Mouse (Mus musculus): Measurements from ENCODE around the gene Nceh1.

GRCm38 (mm10) chr3:27153701-27154209 lies 29.0 kb upstream of the Nceh1 start, which contains the start of gene Ect2:
- peak; percentile 8 for TF ChIP-seq POLR2A (IDR thresholded peaks at IDR 0.05; ENCODE audit: insufficient read length, low read depth)
- no peak for TF ChIP-seq MAX (IDR thresholded peaks at IDR 0.05; ENCODE audit: low read depth)
- TF ChIP-seq MYOG (IDR thresholded peaks at IDR 0.05; ENCODE audit: control insufficient read depth in 1 of 3, insufficient read depth in 1 of 3, insufficient read length in 2 of 3, low read depth in 2 of 3): peak; percentile 32 to 77 (median 62)
- TF ChIP-seq CEBPB (IDR thresholded peaks at IDR 0.05; ENCODE audit: insufficient read depth, poor library complexity, severe bottlenecking): no peak
- no peak for TF ChIP-seq USF1 (IDR thresholded peaks at IDR 0.05; ENCODE audit: low read depth)
- TF ChIP-seq E2F4 (IDR thresholded peaks at IDR 0.05; ENCODE audit: insufficient read depth): peak; percentile 95
- TF ChIP-seq POLR2AphosphoS2 (IDR thresholded peaks at IDR 0.05; ENCODE audit: insufficient read length, low read depth): no peak
- TF ChIP-seq TCF12 (IDR thresholded peaks at IDR 0.05; ENCODE audit: insufficient read depth, poor library complexity, severe bottlenecking): no peak
- peak in 2 of 3 experiments; percentile 61 to 78 for TF ChIP-seq MYOD1 (IDR thresholded peaks at IDR 0.05; ENCODE audit: control insufficient read depth in 1 of 3, insufficient read length in 2 of 3, low read depth in 2 of 3)
- TF ChIP-seq SRF (IDR thresholded peaks at IDR 0.05; ENCODE audit: control insufficient read depth, insufficient read length, low read depth): no peak
- TF ChIP-seq TCF3 (IDR thresholded peaks at IDR 0.05; ENCODE audit: insufficient read length, low read depth): peak; percentile 4

Measured in myocyte (in vitro differentiated cells).